Mouse (Mus musculus): ENCODE results near the gene Dpy19l1.

GRCm38 (mm10) chr9:24473824-24474223 is 29.1 kb downstream of the Dpy19l1 start:
- no peak for TF ChIP-seq CTCF (conservative IDR thresholded peaks at IDR 0.05 in 1 of 2, IDR thresholded peaks at IDR 0.05 in 1 of 2; ENCODE audit: low read depth in 2 of 2, low read length in 2 of 2)
- TF ChIP-seq POLR2A (IDR thresholded peaks at IDR 0.05; ENCODE audit: low read depth, low read length): no peak
- TF ChIP-seq UBTF (IDR thresholded peaks at IDR 0.05; ENCODE audit: low read depth, low read length): no peak
- TF ChIP-seq TCF12 (IDR thresholded peaks at IDR 0.05; ENCODE audit: low read depth, low read length): no peak
- TF ChIP-seq ZNF384 (IDR thresholded peaks at IDR 0.05; ENCODE audit: low read depth, low read length): no peak
- no peak for TF ChIP-seq MAX (IDR thresholded peaks at IDR 0.05; ENCODE audit: low read length)
- TF ChIP-seq JUND (conservative IDR thresholded peaks at IDR 0.05; ENCODE audit: low read depth, low read length): no peak
- TF ChIP-seq MAFK (IDR thresholded peaks at IDR 0.05; ENCODE audit: insufficient replicate concordance, low read length): no peak
- no peak for TF ChIP-seq RCOR1 (conservative IDR thresholded peaks at IDR 0.05; ENCODE audit: low read depth, low read length)
- no peak for TF ChIP-seq CHD2 (IDR thresholded peaks at IDR 0.05; ENCODE audit: low read length)
